Comparison of ENCODE assay signal across 7 mouse cellular contexts in genomic region chr7:118115877-118116568, GRCm38 (mm10). TPM values are rescaled to one million over a fixed set of nuclear protein-coding genes. Genes with fewer than 3 reads are reported as not detected.
DNase-seq lines count a peak whose midpoint lies in the region; ATAC-seq lines count a peak whose summit lies in the region.

Gene Rps15a, minus strand, starts transcription at chr7:118116188.

- H3K27ac ChIP-seq in intestine, embryonic 16.5 days (ENCODE audit: low read length): peak within 1 kb of the TSS; percentile 93
- H3K27ac ChIP-seq in midbrain, embryonic 11.5 days (ENCODE audit: low read depth, low read length): peak within 1 kb of the TSS; percentile 60

- peaks cover 33% of the 10 kb centered on the region for H3K4me1 ChIP-seq in intestine, embryonic 16.5 days (ENCODE audit: control insufficient read depth, insufficient read depth, low read length)
- H3K4me1 ChIP-seq in midbrain, embryonic 11.5 days (ENCODE audit: control insufficient read depth, insufficient read depth, low read length): peaks cover 11% of the 10 kb centered on the region

- peak within 1 kb of the TSS; percentile 94 for H3K4me3 ChIP-seq in intestine, embryonic 16.5 days (ENCODE audit: low read length)
- H3K4me3 ChIP-seq in midbrain, embryonic 11.5 days (ENCODE audit: low read depth, low read length): peak within 1 kb of the TSS; percentile 87

- no peaks in the 10 kb centered on the region for H3K9me3 ChIP-seq in intestine, embryonic 16.5 days (ENCODE audit: control insufficient read depth, low read length)
- no peaks in the 10 kb centered on the region for H3K9me3 ChIP-seq in midbrain, embryonic 11.5 days (ENCODE audit: control insufficient read depth, low read length)

- DNase-seq in adrenal gland, adult 8-10 months: peak; percentile 90
- peak; percentile 93 for DNase-seq in embryo, embryonic 9.5 days (ENCODE audit: extremely low spot score)
- peak; percentile 81 to 95 for DNase-seq in gastrocnemius, postnatal 4 days (ENCODE audit: low spot score in 2 of 2)
- DNase-seq in left cerebral cortex, postnatal 36 days (ENCODE audit: low spot score in 2 of 2): peak; percentile 93 to 95
- DNase-seq in midbrain, embryonic 11.5 days (ENCODE audit: low spot score, missing footprints): peak; percentile 99
- DNase-seq in skeletal muscle tissue, adult 2 months (ENCODE audit: low read depth, low spot score): peak; percentile 96

- intact Hi-C loops in left cerebral cortex, postnatal 36 days (cut with DNase I): no loop called here

- H3K27me3 ChIP-seq in intestine, embryonic 16.5 days (replicated peaks; ENCODE audit: control insufficient read depth, insufficient read depth, low read length): no peaks in the 10 kb centered on the region
- no peaks in the 10 kb centered on the region for H3K27me3 ChIP-seq in midbrain, embryonic 11.5 days (ENCODE audit: control insufficient read depth, insufficient read depth, low read length)

- peak within 1 kb of the TSS; percentile 76 for H3K4me2 ChIP-seq in intestine, embryonic 16.5 days (ENCODE audit: low read depth, low read length)
- peak within 1 kb of the TSS; percentile 62 for H3K4me2 ChIP-seq in midbrain, embryonic 11.5 days

- H3K36me3 ChIP-seq in intestine, embryonic 16.5 days (ENCODE audit: control insufficient read depth, insufficient read depth, low read length): peaks cover 23% of the 10 kb centered on the region
- peaks cover 23% of the 10 kb centered on the region for H3K36me3 ChIP-seq in midbrain, embryonic 11.5 days (ENCODE audit: control insufficient read depth, insufficient read depth, low read length)

- under 1% methylated on average over 40 of the region's 40 CpGs for WGBS in intestine, embryonic 16.5 days
- under 1% methylated on average over 40 of the region's 40 CpGs for WGBS in midbrain, embryonic 11.5 days

- peak; percentile 78 for ATAC-seq in intestine, embryonic 16.5 days
- peak; percentile 84 for ATAC-seq in midbrain, embryonic 11.5 days (ENCODE audit: low FRiP score)

- peak within 1 kb of the TSS; percentile 97 for H3K9ac ChIP-seq in intestine, embryonic 16.5 days (ENCODE audit: low read depth, low read length)
- peak within 1 kb of the TSS; percentile 98 for H3K9ac ChIP-seq in midbrain, embryonic 11.5 days (ENCODE audit: low read length)

RNA-seq across cellular contexts. Expression of gene Rps15a, which starts in this region (rescaled TPM):
- 1,000 to 10,000 TPM in 1 of 4 experiments, 100 to 1,000 TPM in 3; 763 to 1,011 (median 933) TPM for total RNA-seq in adrenal gland, adult 8-10 months (2022)
- 1,000 to 10,000 TPM in 1 of 2 experiments, 100 to 1,000 TPM in 1; 963 to 1,014 TPM for total RNA-seq in gastrocnemius, postnatal 4 days (2021)
- 594 and 625 TPM in 2 replicates for polyA plus RNA-seq in intestine, embryonic 16.5 days (2015; fragmentation: Nextera tagmentation; extraction: Ambion mirVana)
- total RNA-seq in left cerebral cortex, postnatal 36 days (2021): 100 to 1,000 TPM; 359 to 374 TPM
- polyA plus RNA-seq in midbrain, embryonic 11.5 days (2014; fragmentation: Nextera tagmentation; extraction: Ambion mirVana): 586 and 691 TPM in 2 replicates

Comparison
In these comparisons a context has a peak if more than half of its experiments do, and no peak if none do; other contexts are left out.
1. Peak in every context shown above with its lines: DNase-seq, ATAC-seq, H3K4me3 ChIP-seq and H3K27ac ChIP-seq.